Mouse (Mus musculus) small intestine, adult 2 months (tissue): Measurements from ENCODE around the gene Sox6. TPM values are rescaled to one million over a fixed set of nuclear protein-coding genes. Genes with fewer than 3 reads are reported as not detected.
A peak's percentile ranks its signal among the peaks of the same experiment; 100 is the strongest.

ENCODE experiments used
- H3K27ac ChIP-seq: fragments of 200-500 bp; 2 replicates; pipeline ENCODE4 v1.5.1; 2012; ENCODE audit warnings: low read depth, low read length, control low read depth, inconsistent platforms; ENCODE audit not compliant: insufficient read depth
- H3K27me3 ChIP-seq: fragments of 200-500 bp; 2 replicates; pipeline ENCODE4 v1.6.1; 2012; ENCODE audit warnings: mild to moderate bottlenecking, moderate library complexity, low read length, inconsistent platforms; ENCODE audit not compliant: control insufficient read depth, insufficient read depth
- H3K36me3 ChIP-seq: fragments of 200-500 bp; 2 replicates; pipeline ENCODE4 v1.6.1; 2012; ENCODE audit warnings: mild to moderate bottlenecking, low read length, control low read depth, inconsistent platforms; ENCODE audit not compliant: control insufficient read depth, insufficient read depth
- H3K4me1 ChIP-seq: fragments of 200-500 bp; 2 replicates; pipeline ENCODE4 v1.6.1; 2012; ENCODE audit warnings: low read length, inconsistent platforms, mixed read lengths; ENCODE audit not compliant: control insufficient read depth, insufficient read depth, insufficient read length
- H3K4me3 ChIP-seq: fragments of 200-500 bp; 2 replicates; pipeline ENCODE4 v1.5.1; 2012; ENCODE audit warnings: low read depth, mild to moderate bottlenecking, control low read depth, inconsistent platforms, low read length, moderate library complexity
- CTCF ChIP-seq: fragments of 200-500 bp; IDR thresholded peaks from 2 replicates; pipeline ENCODE4 v1.5.1; 2012; ENCODE audit warnings: low read depth, mild to moderate bottlenecking, control low read depth, inconsistent platforms, low read length, moderate library complexity, mixed read lengths; ENCODE audit not compliant: insufficient replicate concordance, insufficient read length; ENCODE audit errors: extremely low read depth
- POLR2A ChIP-seq: fragments of 200-500 bp; IDR thresholded peaks from 2 replicates; pipeline ENCODE4 v1.6.1; 2012; ENCODE audit warnings: low read depth, mild to moderate bottlenecking, control low read depth, inconsistent platforms, low read length, moderate library complexity
- WGBS: fragments of 180-500 bp; shearing (Covaris S2); methylation state at CpG from one replicate; pipeline ENCODE4 v1.1.7; 2018; 5-methylcytosine and 5-hydroxymethylcytosine counted together
- polyA plus RNA-seq: library from polyadenylated mRNA; depleted of rRNA; stranded (reverse); fragments of >200 nt; gene quantifications from 2 replicates; pipeline ENCODE4 v1.2.3, GENCODE M21; 2012

The Sox6 gene
- polyA plus RNA-seq, 1 experiment: 17.6 TPM

GRCm38 (mm10) chr7:115825295-115825694 lies 213.3 kb downstream of the Sox6 start:
- H3K27me3 ChIP-seq: no peaks in the 10 kb centered on the region
- 85% methylated on average over 3 of the region's 3 CpGs for WGBS
- TF ChIP-seq CTCF: no peak
- TF ChIP-seq POLR2A: no peak
- H3K36me3 ChIP-seq: no peaks in the 10 kb centered on the region
- H3K27ac ChIP-seq: no peak overlapping the region
- peaks cover 12% of the 10 kb centered on the region; the same call in 1 of the 2 replicates for H3K4me1 ChIP-seq
- H3K4me3 ChIP-seq: no peak overlapping the region

- Histone ChIP-seq H3K27ac (no peak overlapping the region), H3K4me3 (no peak overlapping the region), H3K27me3 (no peaks in the 10 kb centered on the region), H3K36me3 (no peaks in the 10 kb centered on the region), H3K4me1 (peaks cover 8% of the 10 kb centered on the region; the same call in 1 of the 2 replicates)
- TF ChIP-seq POLR2A (no peak), CTCF (no peak)
- WGBS: 76% methylated on average over 8 of the region's 8 CpGs
Measured at GRCm38 (mm10) chr7:115824621-115825256, 213.9 kb downstream of the Sox6 start.

- Histone ChIP-seq H3K4me1 (no peaks in the 10 kb centered on the region), H3K27me3 (no peaks in the 10 kb centered on the region), H3K4me3 (no peak overlapping the region), H3K36me3 (no peaks in the 10 kb centered on the region), H3K27ac (no peak overlapping the region)
- WGBS: 77% methylated on average over 1 of the region's 1 CpGs
- TF ChIP-seq CTCF: no peak
- no peak for TF ChIP-seq POLR2A
Measured at GRCm38 (mm10) chr7:115819136-115819535, 219.5 kb downstream of the Sox6 start.

- Histone ChIP-seq H3K4me3 (no peak overlapping the region), H3K27me3 (no peaks in the 10 kb centered on the region), H3K27ac (no peak overlapping the region), H3K36me3 (peaks cover 2% of the 10 kb centered on the region; the same call in 1 of the 2 replicates), H3K4me1 (no peaks in the 10 kb centered on the region; the same call in 1 of the 2 replicates)
- TF ChIP-seq CTCF: no peak
- TF ChIP-seq POLR2A: no peak
- WGBS: 44% methylated on average over 3 of the region's 3 CpGs
Measured at GRCm38 (mm10) chr7:115803256-115803655, 235.3 kb downstream of the Sox6 start.

- Histone ChIP-seq H3K4me1 (peaks cover 18% of the 10 kb centered on the region; the same call in 1 of the 2 replicates), H3K27me3 (no peaks in the 10 kb centered on the region), H3K4me3 (no peak overlapping the region), H3K27ac (peak overlapping the region; percentile 31; the same call in 1 of the 2 replicates), H3K36me3 (no peaks in the 10 kb centered on the region; the same call in 1 of the 2 replicates)
- TF ChIP-seq CTCF (no peak), POLR2A (no peak)
- 29% methylated on average over 4 of the region's 4 CpGs for whole genome bisulfite sequencing
Measured at GRCm38 (mm10) chr7:115794139-115794858, 244.3 kb downstream of the Sox6 start.

- H3K27me3 ChIP-seq: no peaks in the 10 kb centered on the region
- 38% methylated on average over 2 of the region's 2 CpGs for WGBS
- H3K4me3 ChIP-seq: no peak overlapping the region
- no peaks in the 10 kb centered on the region for H3K36me3 ChIP-seq
- no peak overlapping the region for H3K27ac ChIP-seq
- TF ChIP-seq POLR2A (no peak), CTCF (no peak)
- H3K4me1 ChIP-seq: peaks cover 18% of the 10 kb centered on the region; the same call in 1 of the 2 replicates
Measured at GRCm38 (mm10) chr7:115792841-115793240, 245.8 kb downstream of the Sox6 start.
